ENCODE assay signal across 27 mouse cellular contexts in genomic region chr15:99740229-99740628, GRCm38 (mm10). TPM values are rescaled to one million over a fixed set of nuclear protein-coding genes. Genes with fewer than 3 reads are reported as not detected.
A peak's percentile ranks its signal among the peaks of the same experiment; 100 is the strongest.
DNase-seq lines count a peak whose midpoint lies in the region; ATAC-seq and TF ChIP-seq lines count a peak whose summit lies in the region.
"Had no signal": no experiment of that assay in that cellular context is flagged by ENCODE, and none has a peak within 500 bp of the region (broad histone marks: within the 10 kb centered on the region; RNA-seq: fewer than 3 reads in every experiment).

No protein-coding gene starts in this region.

- peak; percentile 15 for DNase-seq in adrenal gland, adult 2 months
- DNase-seq in adrenal gland, adult 8-10 months, result no peak
- DNase-seq in cerebellum, adult 9-11 months, result peak; percentile 42
- DNase-seq in cerebellum, adult 11-12 months, result no peak
- peak; percentile 35 for DNase-seq in gastrocnemius, adult 2 months
- no peak for DNase-seq in gastrocnemius, postnatal 25 days
- DNase-seq in midbrain, embryonic 11.5 days (ENCODE audit: low spot score, missing footprints), result peak; percentile 66
- DNase-seq: adrenal gland, postnatal 36 days; B cell, adult 2 months; forebrain, postnatal 0 days; heart, postnatal 10 days; kidney, adult 11 months; kidney, adult 9 months had no signal

- H3K4me3 ChIP-seq in gastrocnemius, adult 2 months, result no peak overlapping the region
- no peak overlapping the region for H3K4me3 ChIP-seq in midbrain, embryonic 11.5 days (ENCODE audit: low read depth, low read length)
- no peak overlapping the region for H3K4me3 ChIP-seq in midbrain, embryonic 16.5 days (ENCODE audit: low read depth, low read length)
- H3K4me3 ChIP-seq: embryonic facial prominence, embryonic 10.5 days; forebrain, embryonic 13.5 days; heart, embryonic 10.5 days; hindbrain, embryonic 13.5 days had no signal

- no peak overlapping the region for H3K9ac ChIP-seq in midbrain, embryonic 11.5 days (ENCODE audit: low read length)
- H3K9ac ChIP-seq in midbrain, embryonic 16.5 days (ENCODE audit: low read depth, low read length), result no peak overlapping the region
- H3K9ac ChIP-seq: forebrain, embryonic 13.5 days; forebrain, postnatal 0 days; hindbrain, embryonic 13.5 days had no signal

- WGBS in midbrain, embryonic 11.5 days, result 96% methylated on average over 4 of the region's 4 CpGs
- 93% methylated on average over 4 of the region's 4 CpGs for WGBS in midbrain, embryonic 16.5 days

- H3K4me1 ChIP-seq in midbrain, embryonic 11.5 days (ENCODE audit: control insufficient read depth, insufficient read depth, low read length), result no peaks in the 10 kb centered on the region
- H3K4me1 ChIP-seq in midbrain, embryonic 16.5 days (ENCODE audit: control insufficient read depth, insufficient read depth, low read length), result no peaks in the 10 kb centered on the region
- H3K4me1 ChIP-seq: embryonic facial prominence, embryonic 10.5 days; forebrain, embryonic 13.5 days; heart, embryonic 10.5 days; hindbrain, embryonic 13.5 days had no signal

- no peaks in the 10 kb centered on the region for H3K9me3 ChIP-seq in midbrain, embryonic 11.5 days (ENCODE audit: control insufficient read depth, low read length)
- no peaks in the 10 kb centered on the region for H3K9me3 ChIP-seq in midbrain, embryonic 16.5 days (replicated peaks; ENCODE audit: control insufficient read depth, low read length, poor library complexity, severe bottlenecking)
- H3K9me3 ChIP-seq: embryonic facial prominence, embryonic 10.5 days; forebrain, embryonic 13.5 days; G1E; heart, embryonic 10.5 days; hindbrain, embryonic 13.5 days had no signal

- no peaks in the 10 kb centered on the region for H3K27me3 ChIP-seq in midbrain, embryonic 11.5 days (ENCODE audit: control insufficient read depth, insufficient read depth, low read length)
- H3K27me3 ChIP-seq in midbrain, embryonic 16.5 days (ENCODE audit: control insufficient read depth, insufficient read depth, low read depth, low read length), result no peaks in the 10 kb centered on the region
- H3K27me3 ChIP-seq: forebrain, embryonic 13.5 days; hindbrain, embryonic 13.5 days had no signal

- H3K27ac ChIP-seq in gastrocnemius, adult 2 months, result no peak overlapping the region
- no peak overlapping the region for H3K27ac ChIP-seq in midbrain, embryonic 11.5 days (ENCODE audit: low read depth, low read length)
- no peak overlapping the region for H3K27ac ChIP-seq in midbrain, embryonic 16.5 days (ENCODE audit: low read length)
- H3K27ac ChIP-seq: embryonic facial prominence, embryonic 10.5 days; forebrain, embryonic 13.5 days; heart, embryonic 10.5 days; hindbrain, embryonic 13.5 days; hindbrain, postnatal 0 days; kidney, postnatal 0 days had no signal

- intact Hi-C loops in gastrocnemius, adult 2 months (cut with DNase I), result no loop called here

- peaks cover 11% of the 10 kb centered on the region; the same call in 1 of the 2 replicates for H3K36me3 ChIP-seq in midbrain, embryonic 11.5 days (ENCODE audit: control insufficient read depth, insufficient read depth, low read length)
- peaks cover 28% of the 10 kb centered on the region for H3K36me3 ChIP-seq in midbrain, embryonic 16.5 days (ENCODE audit: control insufficient read depth, insufficient read depth, low read length)
- H3K36me3 ChIP-seq: G1E had no signal

- no peak overlapping the region for H3K4me2 ChIP-seq in midbrain, embryonic 11.5 days
- H3K4me2 ChIP-seq in midbrain, embryonic 16.5 days (ENCODE audit: low read length), result no peak overlapping the region
- H3K4me2 ChIP-seq: forebrain, embryonic 13.5 days; hindbrain, embryonic 13.5 days had no signal

- ATAC-seq in midbrain, embryonic 11.5 days (ENCODE audit: low FRiP score), result no peak
- no peak for ATAC-seq in midbrain, embryonic 16.5 days
- ATAC-seq: CD4-positive, CD25-positive, alpha-beta regulatory T cell, adult 4 months; forebrain, embryonic 13.5 days; forebrain, postnatal 0 days; hindbrain, postnatal 0 days had no signal

- no peak for TF ChIP-seq CTCF in gastrocnemius, adult 2 months (IDR thresholded peaks at IDR 0.05)

RNA-seq across cellular contexts. Expression of gene Cox14, which starts 14.8 kb away (rescaled TPM):
- total RNA-seq in adrenal gland, adult 2 months (2021), result 100 to 1,000 TPM; 202 to 243 TPM
- 685 and 754 TPM in 2 replicates for polyA plus RNA-seq in adrenal gland, adult 2 months (2012; rRNA removed)
- total RNA-seq in adrenal gland, adult 8-10 months (2022), result 100 to 1,000 TPM; 200 to 304 (median 253) TPM
- 100 to 1,000 TPM; 145 to 166 TPM for total RNA-seq in gastrocnemius, adult 2 months (2021)
- 100 to 1,000 TPM; 171 to 172 TPM for total RNA-seq in gastrocnemius, postnatal 25 days (2021)
- polyA plus RNA-seq in midbrain, embryonic 11.5 days (2014; fragmentation: Nextera tagmentation; extraction: Ambion mirVana), result 135 and 140 TPM in 2 replicates
- polyA plus RNA-seq in midbrain, embryonic 16.5 days (2015; fragmentation: Nextera tagmentation; extraction: Ambion mirVana), result 142 and 164 TPM in 2 replicates

RNA-seq across cellular contexts. Expression of gene Gpd1, which starts 22.9 kb away (rescaled TPM):
- 1,000 to 10,000 TPM; 1,060 to 1,239 TPM for total RNA-seq in adrenal gland, adult 2 months (2021)
- polyA plus RNA-seq in adrenal gland, adult 2 months (2012; rRNA removed), result 708 and 828 TPM in 2 replicates
- 100 to 1,000 TPM; 189 to 666 (median 461) TPM for total RNA-seq in adrenal gland, adult 8-10 months (2022)
- total RNA-seq in gastrocnemius, adult 2 months (2021), result 100 to 1,000 TPM; 381 to 575 TPM
- 100 to 1,000 TPM; 415 to 536 TPM for total RNA-seq in gastrocnemius, postnatal 25 days (2021)
- polyA plus RNA-seq in midbrain, embryonic 11.5 days (2014; fragmentation: Nextera tagmentation; extraction: Ambion mirVana), result 0.14 and 0.18 TPM in 2 replicates
- 1.4 and 1.7 TPM in 2 replicates for polyA plus RNA-seq in midbrain, embryonic 16.5 days (2015; fragmentation: Nextera tagmentation; extraction: Ambion mirVana)
- total RNA-seq: G1E had no signal
- polyA plus RNA-seq: G1E had no signal

RNA-seq across cellular contexts. Expression of gene Cers5, which starts 32.5 kb away (rescaled TPM):
- 10 to 100 TPM; 46.4 to 54.6 TPM for total RNA-seq in adrenal gland, adult 2 months (2021)
- polyA plus RNA-seq in adrenal gland, adult 2 months (2012; rRNA removed), result 26.1 and 32.6 TPM in 2 replicates
- 10 to 100 TPM; 58.2 to 67.4 (median 59.8) TPM for total RNA-seq in adrenal gland, adult 8-10 months (2022)
- 1 to 10 TPM; 4.6 to 5.4 TPM for total RNA-seq in gastrocnemius, adult 2 months (2021)
- 1 to 10 TPM; 4.0 to 6.1 TPM for total RNA-seq in gastrocnemius, postnatal 25 days (2021)
- polyA plus RNA-seq in midbrain, embryonic 11.5 days (2014; fragmentation: Nextera tagmentation; extraction: Ambion mirVana), result 57.8 and 59.6 TPM in 2 replicates
- polyA plus RNA-seq in midbrain, embryonic 16.5 days (2015; fragmentation: Nextera tagmentation; extraction: Ambion mirVana), result 79.7 and 83.8 TPM in 2 replicates

RNA-seq across cellular contexts. Expression of gene Gm17349, which starts 34.9 kb away (rescaled TPM):
- total RNA-seq in adrenal gland, adult 2 months (2021), result 10 to 100 TPM; 22.1 to 33.4 TPM
- polyA plus RNA-seq in adrenal gland, adult 2 months (2012; rRNA removed), result 111 and 156 TPM in 2 replicates
- 10 to 100 TPM; 30.4 to 55.2 (median 34.8) TPM for total RNA-seq in adrenal gland, adult 8-10 months (2022)
- 1 to 10 TPM in 1 of 2 experiments, not detected in 1; 1.0 TPM for total RNA-seq in gastrocnemius, adult 2 months (2021)
- 1 to 10 TPM in 1 of 2 experiments, not detected in 1; 1.6 TPM for total RNA-seq in gastrocnemius, postnatal 25 days (2021)
- polyA plus RNA-seq in midbrain, embryonic 11.5 days (2014; fragmentation: Nextera tagmentation; extraction: Ambion mirVana), result not detected in 2 replicates
- polyA plus RNA-seq in midbrain, embryonic 16.5 days (2015; fragmentation: Nextera tagmentation; extraction: Ambion mirVana), result not detected in 2 replicates
- total RNA-seq: forebrain, postnatal 0 days; gastrocnemius, adult 18-20 months; hematopoietic stem cell, adult 5-6 weeks; hindbrain, postnatal 0 days had no signal
- polyA plus RNA-seq: CD4-positive, CD25-positive, alpha-beta regulatory T cell, adult 4 months; embryonic facial prominence, embryonic 10.5 days; embryonic facial prominence, embryonic 14.5 days; forebrain, embryonic 13.5 days; forebrain, postnatal 0 days; heart, embryonic 10.5 days; heart, embryonic 14.5 days; hindbrain, embryonic 13.5 days; hindbrain, postnatal 0 days; intestine, embryonic 14.5 days; kidney, postnatal 0 days had no signal

RNA-seq across cellular contexts. Expression of gene Smarcd1, which starts 38.3 kb away (rescaled TPM):
- total RNA-seq in adrenal gland, adult 2 months (2021), result 10 to 100 TPM; 37.6 to 53.6 TPM
- 74.6 and 76.9 TPM in 2 replicates for polyA plus RNA-seq in adrenal gland, adult 2 months (2012; rRNA removed)
- total RNA-seq in adrenal gland, adult 8-10 months (2022), result 10 to 100 TPM; 45.2 to 90.5 (median 62.8) TPM
- 1 to 10 TPM; 6.9 to 7.2 TPM for total RNA-seq in gastrocnemius, adult 2 months (2021)
- total RNA-seq in gastrocnemius, postnatal 25 days (2021), result 1 to 10 TPM; 4.6 to 5.9 TPM
- polyA plus RNA-seq in midbrain, embryonic 11.5 days (2014; fragmentation: Nextera tagmentation; extraction: Ambion mirVana), result 111 and 113 TPM in 2 replicates
- 86.0 and 110 TPM in 2 replicates for polyA plus RNA-seq in midbrain, embryonic 16.5 days (2015; fragmentation: Nextera tagmentation; extraction: Ambion mirVana)

Comparison
In these comparisons a context has a peak if more than half of its experiments do, and no peak if none do; other contexts are left out.
1. DNase-seq: peak in adrenal gland, adult 2 months (single experiment), cerebellum, adult 9-11 months (single experiment), gastrocnemius, adult 2 months (single experiment) and midbrain, embryonic 11.5 days (single experiment); none in adrenal gland, adult 8-10 months (single experiment), cerebellum, adult 11-12 months (single experiment) and gastrocnemius, postnatal 25 days (single experiment).
2. RNA of gene Cers5, which starts 32.5 kb away (total RNA-seq): 58.2 to 67.4 TPM in adrenal gland, adult 8-10 months and 46.4 to 54.6 TPM in adrenal gland, adult 2 months; 4.0 to 6.1 TPM in gastrocnemius, postnatal 25 days and 4.6 to 5.4 TPM in gastrocnemius, adult 2 months; every median in the first group is over 4 times any median in the second.